Mouse (Mus musculus) ES-E14 (cell line): Measurements from ENCODE around the gene Epas1.

Experiments
- CHD2 ChIP-seq: IDR thresholded peaks from 2 replicates; pipeline ENCODE4 v1.6.1; 2014; ENCODE audit warnings: mild to moderate bottlenecking, low read depth, low read length, inconsistent platforms
- HCFC1 ChIP-seq: IDR thresholded peaks from 2 replicates; pipeline ENCODE4 v1.6.1; 2012; ENCODE audit warnings: low read length, inconsistent platforms, borderline replicate concordance; ENCODE audit not compliant: insufficient read depth
- MAFK ChIP-seq: IDR thresholded peaks from 2 replicates; pipeline ENCODE4 v1.6.1; 2014; ENCODE audit warnings: mild to moderate bottlenecking, low read depth, low read length, inconsistent platforms; ENCODE audit not compliant: insufficient read depth
- ZC3H11A ChIP-seq: IDR thresholded peaks from 2 replicates; pipeline ENCODE4 v1.6.1; 2012; ENCODE audit warnings: low read depth, mild to moderate bottlenecking, inconsistent platforms, low read length, borderline replicate concordance
- ZNF384 ChIP-seq: IDR thresholded peaks from 2 replicates; pipeline ENCODE4 v1.6.1; 2012; ENCODE audit warnings: low read depth, low read length, inconsistent platforms

DNA sequence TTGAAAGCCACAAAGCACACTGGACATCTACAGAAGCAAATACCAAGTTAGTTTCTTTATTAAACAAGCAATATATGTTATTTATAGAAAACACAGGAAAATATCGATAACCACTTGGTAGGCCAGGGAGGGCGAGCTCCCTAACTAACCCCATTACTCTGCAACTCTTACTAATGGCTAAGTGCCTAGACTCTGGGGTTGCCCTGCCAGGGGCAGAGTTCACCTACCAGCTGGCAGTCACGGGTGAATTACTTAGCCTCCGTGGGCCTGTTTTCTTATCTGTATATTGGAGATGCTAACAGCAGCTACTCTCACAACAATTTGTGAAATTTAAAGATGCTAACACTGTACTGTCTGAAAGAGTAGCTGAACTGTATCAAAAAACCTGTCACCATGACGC is 42.3 kb downstream of the Epas1 start:
- TF ChIP-seq ZC3H11A (no peak), CHD2 (no peak), HCFC1 (no peak), ZNF384 (no peak), MAFK (no peak)
